Comparison of ENCODE assay signal across 11 mouse cellular contexts in genomic region chr15:8711630-8712310, GRCm38 (mm10). TPM values are rescaled to one million over a fixed set of nuclear protein-coding genes. Genes with fewer than 3 reads are reported as not detected.
DNase-seq lines count a peak whose midpoint lies in the region; ATAC-seq and TF ChIP-seq lines count a peak whose summit lies in the region.
"Had no signal": no experiment of that assay in that cellular context is flagged by ENCODE, and none has a peak within 500 bp of the region (broad histone marks: within the 10 kb centered on the region; RNA-seq: fewer than 3 reads in every experiment).

No protein-coding gene starts in this region.

- WGBS in heart, embryonic 13.5 days = 54% methylated on average over 9 of the region's 9 CpGs
- WGBS in heart, embryonic 12.5 days = 53% methylated on average over 9 of the region's 9 CpGs
- 71% methylated on average over 9 of the region's 9 CpGs for WGBS in neural tube, embryonic 15.5 days
- WGBS in limb, embryonic 13.5 days = 25% methylated on average over 9 of the region's 9 CpGs
- 58% methylated on average over 9 of the region's 9 CpGs for WGBS in forebrain, embryonic 11.5 days

- no peak overlapping the region for H3K4me3 ChIP-seq in heart, embryonic 13.5 days
- H3K4me3 ChIP-seq in heart, embryonic 12.5 days = no peak overlapping the region
- H3K4me3 ChIP-seq in neural tube, embryonic 15.5 days (replicated peaks) = no peak overlapping the region
- H3K4me3 ChIP-seq in limb, embryonic 13.5 days = no peak overlapping the region
- no peak overlapping the region for H3K4me3 ChIP-seq in myocyte
- H3K4me3 ChIP-seq in forebrain, embryonic 11.5 days (ENCODE audit: low read depth, low read length) = no peak overlapping the region

- no peaks in the 10 kb centered on the region for H3K79me2 ChIP-seq in myocyte (ENCODE audit: control insufficient read depth, insufficient read depth)

- H3K36me3 ChIP-seq in heart, embryonic 13.5 days = peaks cover 5% of the 10 kb centered on the region; the same call in 1 of the 2 replicates
- H3K36me3 ChIP-seq in heart, embryonic 12.5 days = no peaks in the 10 kb centered on the region
- H3K36me3 ChIP-seq in neural tube, embryonic 15.5 days = no peaks in the 10 kb centered on the region
- peaks cover 2% of the 10 kb centered on the region for H3K36me3 ChIP-seq in limb, embryonic 13.5 days
- no peaks in the 10 kb centered on the region for H3K36me3 ChIP-seq in myocyte (ENCODE audit: control insufficient read depth, insufficient read depth)
- no peaks in the 10 kb centered on the region for H3K36me3 ChIP-seq in forebrain, embryonic 11.5 days (ENCODE audit: control insufficient read depth, insufficient read depth, low read length)
- H3K36me3 ChIP-seq: stomach, embryonic 15.5 days had no signal

- no peak overlapping the region for H3ac ChIP-seq in myocyte (ENCODE audit: control insufficient read depth, insufficient read length)

- no peak overlapping the region for H3K9ac ChIP-seq in heart, embryonic 13.5 days
- no peak overlapping the region for H3K9ac ChIP-seq in heart, embryonic 12.5 days
- no peak overlapping the region for H3K9ac ChIP-seq in neural tube, embryonic 15.5 days (replicated peaks)
- no peak overlapping the region for H3K9ac ChIP-seq in limb, embryonic 13.5 days
- H3K9ac ChIP-seq in forebrain, embryonic 11.5 days (ENCODE audit: low read length) = no peak overlapping the region
- H3K9ac ChIP-seq: stomach, embryonic 15.5 days had no signal

- H3K9me3 ChIP-seq in heart, embryonic 13.5 days = no peaks in the 10 kb centered on the region
- H3K9me3 ChIP-seq in heart, embryonic 12.5 days (replicated peaks) = no peaks in the 10 kb centered on the region
- H3K9me3 ChIP-seq in neural tube, embryonic 15.5 days (replicated peaks) = no peaks in the 10 kb centered on the region
- H3K9me3 ChIP-seq in limb, embryonic 13.5 days = no peaks in the 10 kb centered on the region
- no peaks in the 10 kb centered on the region for H3K9me3 ChIP-seq in forebrain, embryonic 11.5 days (ENCODE audit: control insufficient read depth, low read length)
- H3K9me3 ChIP-seq: stomach, embryonic 15.5 days had no signal

- no peaks in the 10 kb centered on the region for H3K27me3 ChIP-seq in heart, embryonic 13.5 days (replicated peaks)
- H3K27me3 ChIP-seq in heart, embryonic 12.5 days (replicated peaks) = no peaks in the 10 kb centered on the region
- no peaks in the 10 kb centered on the region; the same call in 1 of the 2 replicates for H3K27me3 ChIP-seq in neural tube, embryonic 15.5 days (replicated peaks)
- H3K27me3 ChIP-seq in limb, embryonic 13.5 days = no peaks in the 10 kb centered on the region
- H3K27me3 ChIP-seq in myocyte (ENCODE audit: control insufficient read depth, insufficient read depth, insufficient read length) = no peaks in the 10 kb centered on the region
- no peaks in the 10 kb centered on the region; the same call in 1 of the 2 replicates for H3K27me3 ChIP-seq in forebrain, embryonic 11.5 days (ENCODE audit: control insufficient read depth, insufficient read depth, low read length)
- H3K27me3 ChIP-seq: stomach, embryonic 15.5 days had no signal

- H3K4me2 ChIP-seq in heart, embryonic 13.5 days = 0 out of 2 replicates have a peak overlapping the region, but pooled peaks have one; percentile 80
- H3K4me2 ChIP-seq in heart, embryonic 12.5 days = no peak overlapping the region
- peak overlapping the region; percentile 22; the same call in 1 of the 2 replicates for H3K4me2 ChIP-seq in neural tube, embryonic 15.5 days
- peak overlapping the region; percentile 75 for H3K4me2 ChIP-seq in limb, embryonic 13.5 days (replicated peaks)
- H3K4me2 ChIP-seq in myocyte (ENCODE audit: low read depth) = no peak overlapping the region
- no peak overlapping the region for H3K4me2 ChIP-seq in forebrain, embryonic 11.5 days (ENCODE audit: low read depth, low read length, severe bottlenecking)

- no peak for ATAC-seq in heart, embryonic 13.5 days (ENCODE audit: extremely low read depth, insufficient number of reproducible peaks, low FRiP score, low TSS enrichment)
- ATAC-seq in heart, embryonic 12.5 days (ENCODE audit: insufficient number of reproducible peaks, low FRiP score) = no peak
- no peak for ATAC-seq in neural tube, embryonic 15.5 days (ENCODE audit: low FRiP score)
- ATAC-seq in limb, embryonic 13.5 days (ENCODE audit: low FRiP score, low read depth) = no peak
- no peak for ATAC-seq in forebrain, embryonic 11.5 days (replicated peaks; ENCODE audit: low FRiP score)

- TF ChIP-seq POLR2A in myocyte (IDR thresholded peaks at IDR 0.05; ENCODE audit: insufficient read length, low read depth) = no peak

- no peak overlapping the region for H3K27ac ChIP-seq in heart, embryonic 13.5 days (replicated peaks)
- H3K27ac ChIP-seq in heart, embryonic 12.5 days (ENCODE audit: poor library complexity, severe bottlenecking) = no peak overlapping the region
- no peak overlapping the region for H3K27ac ChIP-seq in neural tube, embryonic 15.5 days (replicated peaks)
- H3K27ac ChIP-seq in limb, embryonic 13.5 days = peak overlapping the region; percentile 56; the same call in 1 of the 2 replicates
- no peak overlapping the region for H3K27ac ChIP-seq in forebrain, embryonic 11.5 days (ENCODE audit: low read depth, low read length)
- H3K27ac ChIP-seq: stomach, embryonic 15.5 days had no signal

- peaks cover 26% of the 10 kb centered on the region for H3K4me1 ChIP-seq in heart, embryonic 13.5 days
- peaks cover 13% of the 10 kb centered on the region for H3K4me1 ChIP-seq in heart, embryonic 12.5 days (replicated peaks)
- peaks cover 16% of the 10 kb centered on the region for H3K4me1 ChIP-seq in neural tube, embryonic 15.5 days
- peaks cover 55% of the 10 kb centered on the region for H3K4me1 ChIP-seq in limb, embryonic 13.5 days
- H3K4me1 ChIP-seq in forebrain, embryonic 11.5 days (replicated peaks; ENCODE audit: control insufficient read depth, insufficient read depth, low read length) = peaks cover 2% of the 10 kb centered on the region; the same call in 1 of the 2 replicates
- H3K4me1 ChIP-seq: stomach, embryonic 15.5 days had no signal

- DNase-seq in neural tube, embryonic 10.5 days (ENCODE audit: extremely low spot score, low spot score) = no peak
- DNase-seq in right cerebral cortex, adult 18-20 months = no peak
- no peak for DNase-seq in forebrain, embryonic 11.5 days (ENCODE audit: low spot score)
- DNase-seq: heart, postnatal 14 days; left cerebral cortex, postnatal 4 days had no signal

TF ChIP-seq in myocyte, 11 proteins besides CTCF, POLR2A, EP300 and RAD21:
- TF ChIP-seq TCF3 (IDR thresholded peaks at IDR 0.05; ENCODE audit: insufficient read length, low read depth) = no peak
- TF ChIP-seq MAX (IDR thresholded peaks at IDR 0.05; ENCODE audit: low read depth) = no peak
- no peak for TF ChIP-seq REST (IDR thresholded peaks at IDR 0.05; ENCODE audit: insufficient read depth, insufficient read length)
- 0 out of 2 replicates have a peak, but pooled peaks have one; percentile 9 for TF ChIP-seq CEBPB (IDR thresholded peaks at IDR 0.05; ENCODE audit: insufficient read depth, poor library complexity, severe bottlenecking)
- no peak for TF ChIP-seq TCF12 (IDR thresholded peaks at IDR 0.05; ENCODE audit: insufficient read depth, poor library complexity, severe bottlenecking)
- TF ChIP-seq SRF (IDR thresholded peaks at IDR 0.05; ENCODE audit: control insufficient read depth, insufficient read length, low read depth) = no peak

RNA-seq across cellular contexts. Expression of gene Slc1a3, which starts 1.2 kb away (rescaled TPM):
- polyA plus RNA-seq in heart, embryonic 13.5 days (2015; fragmentation: Nextera tagmentation; extraction: Ambion mirVana) = 12.7 and 14.8 TPM in 2 replicates
- 19.7 and 19.9 TPM in 2 replicates for polyA plus RNA-seq in heart, embryonic 12.5 days (2016; fragmentation: Nextera tagmentation; extraction: Ambion mirVana)
- 169 and 174 TPM in 2 replicates for polyA plus RNA-seq in neural tube, embryonic 15.5 days (2015; fragmentation: Nextera tagmentation; extraction: Ambion mirVana)
- polyA plus RNA-seq in limb, embryonic 13.5 days (2015; fragmentation: Nextera tagmentation; extraction: Ambion mirVana) = 39.2 and 39.4 TPM in 2 replicates
- polyA plus RNA-seq in myocyte (2012; fragmentation: generic; extraction: Trizol) = 0.47 TPM
- 48.7 and 49.3 TPM in 2 replicates for polyA plus RNA-seq in forebrain, embryonic 11.5 days (2014; fragmentation: Nextera tagmentation; extraction: Ambion mirVana)

Comparison
In these comparisons a context has a peak if more than half of its experiments do, and no peak if none do; other contexts are left out.
1. H3K4me2 ChIP-seq: peak in heart, embryonic 13.5 days (single experiment), neural tube, embryonic 15.5 days (single experiment) and limb, embryonic 13.5 days (single experiment); none in heart, embryonic 12.5 days (single experiment), myocyte (single experiment) and forebrain, embryonic 11.5 days (single experiment).